Mouse (Mus musculus) spleen, adult 2 months (tissue): ENCODE data around the gene Rif1. TPM values are rescaled to one million over a fixed set of nuclear protein-coding genes. Genes with fewer than 3 reads are reported as not detected.

ENCODE experiments used
- DNase-seq, 2 experiments: peaks; one replicate each; pipeline versions ENCODE4 v3.0.0 to v3.0.0-alpha.2; 2012 to 2021; ENCODE audit warnings: low spot score in 2 of 2, low read depth in 1 of 2
- H3K27ac ChIP-seq: fragments of 200-500 bp; 2 replicates; pipeline ENCODE4 v1.5.1; 2012; ENCODE audit warnings: low read length, inconsistent platforms; ENCODE audit not compliant: insufficient read depth
- H3K27me3 ChIP-seq: fragments of 200-500 bp; 2 replicates; pipeline ENCODE4 v1.6.1; 2012; ENCODE audit warnings: mild to moderate bottlenecking, moderate library complexity, low read length, inconsistent platforms; ENCODE audit not compliant: control insufficient read depth, insufficient read depth
- H3K36me3 ChIP-seq: fragments of 200-500 bp; 2 replicates; pipeline ENCODE4 v1.6.1; 2012; ENCODE audit warnings: mild to moderate bottlenecking, low read length, inconsistent platforms; ENCODE audit not compliant: control insufficient read depth, insufficient read depth
- H3K4me1 ChIP-seq: fragments of 200-500 bp; 2 replicates; pipeline ENCODE4 v1.6.1; 2011; ENCODE audit warnings: inconsistent platforms; ENCODE audit not compliant: control insufficient read depth, insufficient read depth, insufficient read length
- H3K4me3 ChIP-seq: fragments of 200-500 bp; 2 replicates; pipeline ENCODE4 v1.5.1; 2011; ENCODE audit warnings: mild to moderate bottlenecking, inconsistent platforms; ENCODE audit not compliant: insufficient read depth, insufficient read length; ENCODE audit errors: extremely low read depth
- CTCF ChIP-seq: fragments of 200-500 bp; IDR thresholded peaks from 2 replicates; pipeline ENCODE4 v1.5.1; 2011; ENCODE audit warnings: mild to moderate bottlenecking, inconsistent platforms; ENCODE audit not compliant: insufficient read depth, insufficient read length, insufficient replicate concordance; ENCODE audit errors: extremely low read depth
- POLR2A ChIP-seq: fragments of 200-500 bp; IDR thresholded peaks from 2 replicates; pipeline ENCODE4 v1.6.1; 2011; ENCODE audit warnings: low read depth, low read length, inconsistent platforms
- WGBS: fragments of 180-500 bp; shearing (Covaris S2); methylation state at CpG from one replicate; pipeline ENCODE4 v1.1.7; 2018; 5-methylcytosine and 5-hydroxymethylcytosine counted together
- polyA plus RNA-seq: library from polyadenylated mRNA; depleted of rRNA; stranded (reverse); fragments of >200 nt; gene quantifications from 2 replicates; pipeline ENCODE4 v1.2.3, GENCODE M21; 2012; rRNA removed

Rif1 gene
- 0.85 and 0.86 TPM in 2 replicates for polyA plus RNA-seq

- H3K27ac ChIP-seq = peak within 1 kb of the TSS; percentile 66
- H3K36me3 ChIP-seq = peaks cover 3% of the 10 kb centered on the region
- peak within 1 kb of the TSS; percentile 92 for H3K4me3 ChIP-seq
- TF ChIP-seq POLR2A (no peak), CTCF (no peak)
- peak; percentile 25 to 79 for DNase-seq
- WGBS = under 1% methylated on average over 50 of the region's 72 CpGs
- H3K4me1 ChIP-seq = no peaks in the 10 kb centered on the region
- no peaks in the 10 kb centered on the region for H3K27me3 ChIP-seq
These were observed at the start of gene Rif1 for GRCm38 (mm10) chr2:52072491-52073140. Rif1 (plus strand) TSS chr2:52072832.

- Histone ChIP-seq H3K4me1 (no peaks in the 10 kb centered on the region), H3K4me3 (no peak overlapping the region), H3K27me3 (no peaks in the 10 kb centered on the region), H3K27ac (no peak overlapping the region), H3K36me3 (no peaks in the 10 kb centered on the region)
- 83% methylated on average over 4 of the region's 4 CpGs for WGBS
- no peak for DNase-seq
- TF ChIP-seq POLR2A (no peak), CTCF (no peak)
These were observed 45.6 kb upstream of the Rif1 start for GRCm38 (mm10) chr2:52027061-52027460.

GRCm38 (mm10) chr2:52029426-52029825, 43.2 kb upstream of the Rif1 start:
- Histone ChIP-seq H3K27ac (no peak overlapping the region), H3K27me3 (no peaks in the 10 kb centered on the region), H3K4me3 (no peak overlapping the region), H3K4me1 (no peaks in the 10 kb centered on the region), H3K36me3 (no peaks in the 10 kb centered on the region)
- TF ChIP-seq CTCF (no peak), POLR2A (no peak)
- WGBS = 88% methylated on average over 3 of the region's 3 CpGs
- no peak for DNase-seq

- TF ChIP-seq POLR2A (no peak), CTCF (no peak)
- Histone ChIP-seq H3K4me1 (no peaks in the 10 kb centered on the region), H3K27me3 (no peaks in the 10 kb centered on the region), H3K36me3 (no peaks in the 10 kb centered on the region), H3K27ac (no peak overlapping the region), H3K4me3 (no peak overlapping the region)
- DNase-seq = no peak
- WGBS = 76% methylated on average over 4 of the region's 4 CpGs
These were observed 41.1 kb upstream of the Rif1 start for GRCm38 (mm10) chr2:52031491-52031890.

- no peaks in the 10 kb centered on the region for H3K36me3 ChIP-seq
- DNase-seq = no peak
- H3K4me3 ChIP-seq = no peak overlapping the region
- WGBS = 87% methylated on average over 4 of the region's 4 CpGs
- no peak for TF ChIP-seq POLR2A
- TF ChIP-seq CTCF = no peak
- 0 out of 2 replicates have a peak, but pooled peaks cover 1% of the 10 kb centered on the region for H3K27me3 ChIP-seq
- no peak overlapping the region for H3K27ac ChIP-seq
- no peaks in the 10 kb centered on the region for H3K4me1 ChIP-seq
These were observed 38.0 kb upstream of the Rif1 start for GRCm38 (mm10) chr2:52034601-52035000.

GRCm38 (mm10) chr2:52035144-52035543, 37.5 kb upstream of the Rif1 start:
- no peak for DNase-seq
- H3K4me1 ChIP-seq = no peaks in the 10 kb centered on the region
- no peaks in the 10 kb centered on the region for H3K36me3 ChIP-seq
- no peak overlapping the region for H3K4me3 ChIP-seq
- no peak for TF ChIP-seq CTCF
- TF ChIP-seq POLR2A = no peak
- 0 out of 2 replicates have a peak, but pooled peaks cover 1% of the 10 kb centered on the region for H3K27me3 ChIP-seq
- 85% methylated on average over 4 of the region's 4 CpGs for WGBS
- no peak overlapping the region for H3K27ac ChIP-seq

- no peaks in the 10 kb centered on the region for H3K4me1 ChIP-seq
- 0 out of 2 replicates have a peak, but pooled peaks cover 1% of the 10 kb centered on the region for H3K27me3 ChIP-seq
- TF ChIP-seq CTCF = no peak
- TF ChIP-seq POLR2A = no peak
- H3K36me3 ChIP-seq = no peaks in the 10 kb centered on the region
- no peak overlapping the region for H3K4me3 ChIP-seq
- DNase-seq = no peak
- no peak overlapping the region for H3K27ac ChIP-seq
- 80% methylated on average over 9 of the region's 11 CpGs for WGBS
These were observed 35.6 kb upstream of the Rif1 start for GRCm38 (mm10) chr2:52036929-52037595.
